Comparison of ENCODE assay signal across 18 mouse cellular contexts in genomic region chr11:96327750-96328149, GRCm38 (mm10). TPM values are rescaled to one million over a fixed set of nuclear protein-coding genes. Genes with fewer than 3 reads are reported as not detected.
DNase-seq lines count a peak whose midpoint lies in the region; ATAC-seq and TF ChIP-seq lines count a peak whose summit lies in the region.
"Had no signal": no experiment of that assay in that cellular context is flagged by ENCODE, and none has a peak within 500 bp of the region (broad histone marks: within the 10 kb centered on the region; RNA-seq: fewer than 3 reads in every experiment).

No protein-coding gene starts in this region.

- H3K9ac ChIP-seq in heart, embryonic 13.5 days = no peak overlapping the region
- H3K9ac ChIP-seq in lung, postnatal 0 days (replicated peaks; ENCODE audit: low read depth) = no peak overlapping the region
- H3K9ac ChIP-seq: forebrain, embryonic 15.5 days; liver, embryonic 13.5 days had no signal

- no peak for TF ChIP-seq CTCF in lung, postnatal 0 days (IDR thresholded peaks at IDR 0.05)

- no peaks in the 10 kb centered on the region for H3K9me3 ChIP-seq in heart, embryonic 13.5 days
- H3K9me3 ChIP-seq in lung, postnatal 0 days (ENCODE audit: low read length) = no peaks in the 10 kb centered on the region
- H3K9me3 ChIP-seq in limb, embryonic 10.5 days (replicated peaks) = no peaks in the 10 kb centered on the region
- H3K9me3 ChIP-seq: forebrain, embryonic 15.5 days; liver, embryonic 13.5 days; megakaryocyte, embryonic 14.5 days had no signal

- peaks cover 2% of the 10 kb centered on the region for H3K4me1 ChIP-seq in heart, embryonic 13.5 days
- H3K4me1 ChIP-seq in lung, postnatal 0 days (ENCODE audit: insufficient read depth, low read depth, low read length) = no peaks in the 10 kb centered on the region
- H3K4me1 ChIP-seq in limb, embryonic 10.5 days = peaks cover 98% of the 10 kb centered on the region
- H3K4me1 ChIP-seq: forebrain, embryonic 15.5 days; megakaryocyte, embryonic 14.5 days had no signal

- H3K4me2 ChIP-seq in heart, embryonic 13.5 days = peak overlapping the region; percentile 49
- peak overlapping the region; percentile 52 for H3K4me2 ChIP-seq in lung, postnatal 0 days (replicated peaks; ENCODE audit: low read depth, low read length)
- H3K4me2 ChIP-seq: forebrain, embryonic 15.5 days; liver, embryonic 13.5 days had no signal

- DNase-seq in heart, postnatal 36 days = no peak
- no peak for DNase-seq in lung, postnatal 0 days (ENCODE audit: low spot score)
- no peak for DNase-seq in lung, adult 18-20 months
- DNase-seq in limb, embryonic 10.5 days (ENCODE audit: low spot score) = peak; percentile 45
- DNase-seq in B cell, adult 2 months = no peak
- no peak for DNase-seq in urinary bladder, postnatal 14 days (ENCODE audit: low spot score)
- no peak for DNase-seq in right cerebral cortex, postnatal 10 days (ENCODE audit: low spot score in 2 of 2)
- DNase-seq: cerebellum, adult 11-12 months; gastrocnemius, adult 2 months; liver, embryonic 13.5 days; thymus, postnatal 4 days had no signal

- intact Hi-C loops in heart, postnatal 36 days (cut with DNase I) = no loop called here

- H3K27ac ChIP-seq in heart, embryonic 13.5 days (replicated peaks) = 0 out of 2 replicates have a peak overlapping the region, but pooled peaks have one; percentile 17
- 0 out of 2 replicates have a peak overlapping the region, but pooled peaks have one; percentile 82 for H3K27ac ChIP-seq in lung, postnatal 0 days (ENCODE audit: low read length)
- H3K27ac ChIP-seq in limb, embryonic 10.5 days = peak overlapping the region; percentile 85; the same call in 1 of the 2 replicates
- H3K27ac ChIP-seq: forebrain, embryonic 15.5 days; gastrocnemius, adult 2 months; liver, embryonic 13.5 days had no signal

- H3K4me3 ChIP-seq in heart, embryonic 13.5 days = no peak overlapping the region
- H3K4me3 ChIP-seq in lung, postnatal 0 days (ENCODE audit: low read depth, low read length) = no peak overlapping the region; the same call in 1 of the 2 replicates
- peak overlapping the region; percentile 19; the same call in 1 of the 2 replicates for H3K4me3 ChIP-seq in limb, embryonic 10.5 days
- H3K4me3 ChIP-seq: forebrain, embryonic 15.5 days; gastrocnemius, adult 2 months; liver, embryonic 13.5 days; megakaryocyte, embryonic 14.5 days had no signal

- no peaks in the 10 kb centered on the region for H3K36me3 ChIP-seq in heart, embryonic 13.5 days
- no peaks in the 10 kb centered on the region for H3K36me3 ChIP-seq in lung, postnatal 0 days (ENCODE audit: insufficient read depth, low read length)
- H3K36me3 ChIP-seq in limb, embryonic 10.5 days = no peaks in the 10 kb centered on the region
- H3K36me3 ChIP-seq: forebrain, embryonic 15.5 days; liver, embryonic 13.5 days had no signal

- ATAC-seq in heart, embryonic 13.5 days (ENCODE audit: extremely low read depth, insufficient number of reproducible peaks, low FRiP score, low TSS enrichment) = no peak
- ATAC-seq in lung, postnatal 0 days = no peak
- ATAC-seq: forebrain, embryonic 15.5 days had no signal

- H3K27me3 ChIP-seq in heart, embryonic 13.5 days (replicated peaks) = peaks cover 100% of the 10 kb centered on the region
- 0 out of 2 replicates have a peak, but pooled peaks cover 4% of the 10 kb centered on the region for H3K27me3 ChIP-seq in lung, postnatal 0 days (replicated peaks; ENCODE audit: insufficient read depth, low read length)
- peaks cover 100% of the 10 kb centered on the region for H3K27me3 ChIP-seq in limb, embryonic 10.5 days (ENCODE audit: low read depth, poor library complexity, severe bottlenecking)

- 14% methylated on average over 5 of the region's 5 CpGs for WGBS in heart, embryonic 13.5 days
- WGBS in lung, postnatal 0 days = 42% methylated on average over 5 of the region's 5 CpGs
- whole genome bisulfite sequencing in limb, embryonic 10.5 days = 12% methylated on average over 5 of the region's 5 CpGs

- no peak for TF ChIP-seq EP300 in lung, postnatal 0 days (IDR thresholded peaks at IDR 0.05)

RNA-seq across cellular contexts. Expression of gene Hoxb3, which starts 4.6 kb away (rescaled TPM):
- polyA plus RNA-seq in heart, embryonic 13.5 days (2015; fragmentation: Nextera tagmentation; extraction: Ambion mirVana) = 0.31 and 1.1 TPM in 2 replicates
- under 1 TPM; 0.42 to 0.68 TPM for total RNA-seq in heart, postnatal 36 days (2021)
- 1.5 and 2.2 TPM in 2 replicates for polyA plus RNA-seq in lung, postnatal 0 days (2015; fragmentation: Nextera tagmentation; extraction: Ambion mirVana)
- 0.76 and 1.0 TPM in 2 replicates for polyA plus RNA-seq in limb, embryonic 10.5 days (2016; fragmentation: Nextera tagmentation; extraction: Ambion mirVana)
- total RNA-seq: layer of hippocampus, adult 18-20 months had no signal
- polyA plus RNA-seq: cortical plate, adult 2 months; forebrain, embryonic 15.5 days had no signal

RNA-seq across cellular contexts. Expression of gene Hoxb4, which starts 9.7 kb away (rescaled TPM):
- 0.43 and 0.59 TPM in 2 replicates for polyA plus RNA-seq in heart, embryonic 13.5 days (2015; fragmentation: Nextera tagmentation; extraction: Ambion mirVana)
- total RNA-seq in heart, postnatal 36 days (2021) = under 1 TPM; 0.51 to 0.53 TPM
- polyA plus RNA-seq in lung, postnatal 0 days (2015; fragmentation: Nextera tagmentation; extraction: Ambion mirVana) = 2.6 and 3.0 TPM in 2 replicates
- polyA plus RNA-seq in limb, embryonic 10.5 days (2016; fragmentation: Nextera tagmentation; extraction: Ambion mirVana) = 0.89 and 1.2 TPM in 2 replicates
- total RNA-seq: layer of hippocampus, adult 18-20 months had no signal
- polyA plus RNA-seq: cortical plate, adult 2 months; forebrain, embryonic 15.5 days had no signal

RNA-seq across cellular contexts. Expression of gene Hoxb2, which starts 22.6 kb away (rescaled TPM):
- 3.6 and 5.9 TPM in 2 replicates for polyA plus RNA-seq in heart, embryonic 13.5 days (2015; fragmentation: Nextera tagmentation; extraction: Ambion mirVana)
- 1 to 10 TPM in 1 of 2 experiments, under 1 TPM in 1; 0.51 to 1.1 TPM for total RNA-seq in heart, postnatal 36 days (2021)
- polyA plus RNA-seq in lung, postnatal 0 days (2015; fragmentation: Nextera tagmentation; extraction: Ambion mirVana) = 16.5 and 16.9 TPM in 2 replicates
- 11.3 and 13.5 TPM in 2 replicates for polyA plus RNA-seq in limb, embryonic 10.5 days (2016; fragmentation: Nextera tagmentation; extraction: Ambion mirVana)
- total RNA-seq: layer of hippocampus, adult 18-20 months; monocyte, adult 5-6 weeks had no signal
- polyA plus RNA-seq: cortical plate, adult 2 months; forebrain, embryonic 15.5 days had no signal

RNA-seq across cellular contexts. Expression of gene Hoxb5, which starts 24.6 kb away (rescaled TPM):
- polyA plus RNA-seq in heart, embryonic 13.5 days (2015; fragmentation: Nextera tagmentation; extraction: Ambion mirVana) = 3.8 and 5.5 TPM in 2 replicates
- total RNA-seq in heart, postnatal 36 days (2021) = under 1 TPM; 0.19 to 0.22 TPM
- polyA plus RNA-seq in lung, postnatal 0 days (2015; fragmentation: Nextera tagmentation; extraction: Ambion mirVana) = 16.8 and 17.3 TPM in 2 replicates
- 5.5 and 5.9 TPM in 2 replicates for polyA plus RNA-seq in limb, embryonic 10.5 days (2016; fragmentation: Nextera tagmentation; extraction: Ambion mirVana)
- total RNA-seq: layer of hippocampus, adult 18-20 months; monocyte, adult 5-6 weeks had no signal
- polyA plus RNA-seq: cortical plate, adult 2 months; forebrain, embryonic 15.5 days had no signal

RNA-seq across cellular contexts. Expression of gene Hoxb6, which starts 35.5 kb away (rescaled TPM):
- polyA plus RNA-seq in heart, embryonic 13.5 days (2015; fragmentation: Nextera tagmentation; extraction: Ambion mirVana) = 1.4 and 2.0 TPM in 2 replicates
- not detected for total RNA-seq in heart, postnatal 36 days (2021)
- polyA plus RNA-seq in lung, postnatal 0 days (2015; fragmentation: Nextera tagmentation; extraction: Ambion mirVana) = 7.3 and 7.4 TPM in 2 replicates
- polyA plus RNA-seq in limb, embryonic 10.5 days (2016; fragmentation: Nextera tagmentation; extraction: Ambion mirVana) = 6.1 and 7.9 TPM in 2 replicates
- total RNA-seq: heart, adult 8-10 months; layer of hippocampus, adult 18-20 months; monocyte, adult 5-6 weeks had no signal
- polyA plus RNA-seq: cortical plate, adult 2 months; forebrain, embryonic 15.5 days had no signal

Comparison
In these comparisons a context has a peak if more than half of its experiments do, and no peak if none do; other contexts are left out.
1. H3K27ac ChIP-seq: peak in every context shown above with its lines; median percentile 85 in limb, embryonic 10.5 days; 82 in lung, postnatal 0 days; 17 in heart, embryonic 13.5 days.